Mouse (Mus musculus): Measurements from ENCODE around the gene Ccdc97. TPM values are rescaled to one million over a fixed set of nuclear protein-coding genes. Genes with fewer than 3 reads are reported as not detected.

Gene Ccdc97
- polyA plus RNA-seq, 1 experiment from 2014 or later: 6.8 TPM

DNA sequence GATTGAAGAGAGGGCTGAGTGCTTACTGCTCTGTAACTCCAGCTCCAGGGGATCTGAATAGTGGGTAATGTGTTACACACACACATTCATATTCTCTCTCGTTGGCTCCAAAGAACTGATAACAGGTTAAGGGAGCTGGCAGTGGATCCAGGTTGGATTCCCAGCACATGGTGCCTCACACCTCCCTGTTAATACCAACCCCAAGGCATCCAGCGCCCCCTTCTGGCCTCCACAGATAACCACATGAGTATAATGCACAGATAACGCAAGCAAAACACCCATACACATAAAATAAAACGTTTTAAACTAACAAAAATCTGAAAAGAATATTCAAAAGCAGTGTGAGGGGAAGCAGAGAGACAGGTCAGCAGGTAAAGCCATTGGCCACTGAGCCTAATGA lies 46.4 kb downstream of the Ccdc97 start:
- no peak overlapping the region for H3K4me3 ChIP-seq (ENCODE audit: low read depth, low read length)
- H3K27me3 ChIP-seq (ENCODE audit: insufficient read depth, low read length): peaks cover 9% of the 10 kb centered on the region
- H3K9ac ChIP-seq (replicated peaks): no peak overlapping the region
- H3K4me2 ChIP-seq (ENCODE audit: low read depth, low read length): no peak overlapping the region
- peaks cover 7% of the 10 kb centered on the region; the same call in 1 of the 2 replicates for H3K4me1 ChIP-seq (ENCODE audit: insufficient read depth)
- no peaks in the 10 kb centered on the region for H3K9me3 ChIP-seq (ENCODE audit: low read length)
- DNase-seq (no peak), ATAC-seq (no peak)
- WGBS (ENCODE audit: insufficient replicate concordance): 52% methylated on average over 4 of the region's 4 CpGs
- no peak overlapping the region for H3K27ac ChIP-seq (ENCODE audit: low read depth)
- H3K36me3 ChIP-seq (replicated peaks; ENCODE audit: insufficient read depth, low read length): peaks cover 11% of the 10 kb centered on the region
- TF ChIP-seq CTCF (IDR thresholded peaks at IDR 0.05; ENCODE audit: low read depth) (peak; percentile 51), EP300 (IDR thresholded peaks at IDR 0.05; ENCODE audit: low read depth) (no peak)

GRCm38 (mm10) chr7:25671686-25672085 lies 47.2 kb downstream of the Ccdc97 start:
- TF ChIP-seq EP300 (IDR thresholded peaks at IDR 0.05; ENCODE audit: low read depth): no peak
- no peak for TF ChIP-seq CTCF (IDR thresholded peaks at IDR 0.05; ENCODE audit: low read depth)
- no peak overlapping the region for H3K9ac ChIP-seq (replicated peaks)
- H3K4me1 ChIP-seq (ENCODE audit: insufficient read depth): peaks cover 7% of the 10 kb centered on the region; the same call in 1 of the 2 replicates
- 74% methylated on average over 2 of the region's 2 CpGs for WGBS (ENCODE audit: insufficient replicate concordance)
- H3K27ac ChIP-seq (ENCODE audit: low read depth): no peak overlapping the region
- H3K36me3 ChIP-seq (replicated peaks; ENCODE audit: insufficient read depth, low read length): peaks cover 16% of the 10 kb centered on the region
- DNase-seq: no peak
- peaks cover 9% of the 10 kb centered on the region for H3K27me3 ChIP-seq (ENCODE audit: insufficient read depth, low read length)
- H3K4me2 ChIP-seq (ENCODE audit: low read depth, low read length): no peak overlapping the region
- no peaks in the 10 kb centered on the region for H3K9me3 ChIP-seq (ENCODE audit: low read length)
- no peak for ATAC-seq
- no peak overlapping the region for H3K4me3 ChIP-seq (ENCODE audit: low read depth, low read length)

DNA sequence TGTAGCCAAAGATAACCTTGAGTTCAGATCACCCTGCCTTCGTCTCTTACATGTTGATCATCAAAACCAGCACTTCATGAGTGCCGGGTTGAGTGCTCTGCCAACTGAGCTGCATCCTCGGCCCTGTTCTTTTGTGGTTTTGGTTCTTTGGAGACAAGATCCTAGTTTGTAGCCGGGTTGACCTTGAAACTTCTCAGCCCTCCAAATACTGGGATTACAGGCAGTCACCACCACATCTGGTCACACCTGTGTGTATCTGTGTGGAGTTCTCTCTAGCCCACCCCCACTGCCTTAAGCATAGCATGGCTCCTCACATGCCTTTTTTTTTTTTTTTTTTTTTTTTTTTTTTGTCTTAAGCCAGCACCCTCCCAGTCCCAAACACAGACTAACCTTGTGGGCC lies 48.8 kb downstream of the Ccdc97 start:
- H3K9me3 ChIP-seq (ENCODE audit: low read length): no peaks in the 10 kb centered on the region
- TF ChIP-seq EP300 (IDR thresholded peaks at IDR 0.05; ENCODE audit: low read depth) (no peak), CTCF (IDR thresholded peaks at IDR 0.05; ENCODE audit: low read depth) (no peak)
- H3K27me3 ChIP-seq (ENCODE audit: insufficient read depth, low read length): peaks cover 3% of the 10 kb centered on the region; the same call in 1 of the 2 replicates
- no peak for ATAC-seq
- H3K4me3 ChIP-seq (ENCODE audit: low read depth, low read length): no peak overlapping the region
- no peak overlapping the region for H3K9ac ChIP-seq (replicated peaks)
- WGBS (ENCODE audit: insufficient replicate concordance): 81% methylated on average over 4 of the region's 4 CpGs
- peaks cover 27% of the 10 kb centered on the region for H3K36me3 ChIP-seq (replicated peaks; ENCODE audit: insufficient read depth, low read length)
- no peak overlapping the region for H3K4me2 ChIP-seq (ENCODE audit: low read depth, low read length)
- no peak for DNase-seq
- H3K4me1 ChIP-seq (ENCODE audit: insufficient read depth): peaks cover 6% of the 10 kb centered on the region; the same call in 1 of the 2 replicates
- H3K27ac ChIP-seq (ENCODE audit: low read depth): no peak overlapping the region

DNA sequence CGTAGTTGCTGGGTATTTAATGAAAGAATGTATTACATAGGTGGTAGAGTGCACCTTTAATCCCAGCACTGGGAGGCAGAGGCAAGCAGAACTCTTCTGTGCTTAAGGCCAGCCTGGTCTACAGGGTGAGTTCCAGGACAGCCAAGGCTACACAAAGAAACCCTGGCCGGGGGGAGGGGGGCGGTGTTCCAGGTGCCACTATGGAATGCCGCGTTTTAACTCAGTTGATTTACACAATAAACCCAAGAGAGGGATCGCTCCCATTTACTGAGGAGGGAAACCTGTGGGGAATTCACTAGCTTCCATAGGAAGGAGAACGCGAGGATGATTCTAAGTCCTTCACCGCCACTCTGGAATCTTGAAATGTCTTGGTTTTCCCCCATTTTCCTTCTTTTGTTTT lies 49.3 kb downstream of the Ccdc97 start:
- H3K36me3 ChIP-seq (replicated peaks; ENCODE audit: insufficient read depth, low read length): peaks cover 31% of the 10 kb centered on the region
- 82% methylated on average over 9 of the region's 9 CpGs for WGBS (ENCODE audit: insufficient replicate concordance)
- no peak for ATAC-seq

DNA sequence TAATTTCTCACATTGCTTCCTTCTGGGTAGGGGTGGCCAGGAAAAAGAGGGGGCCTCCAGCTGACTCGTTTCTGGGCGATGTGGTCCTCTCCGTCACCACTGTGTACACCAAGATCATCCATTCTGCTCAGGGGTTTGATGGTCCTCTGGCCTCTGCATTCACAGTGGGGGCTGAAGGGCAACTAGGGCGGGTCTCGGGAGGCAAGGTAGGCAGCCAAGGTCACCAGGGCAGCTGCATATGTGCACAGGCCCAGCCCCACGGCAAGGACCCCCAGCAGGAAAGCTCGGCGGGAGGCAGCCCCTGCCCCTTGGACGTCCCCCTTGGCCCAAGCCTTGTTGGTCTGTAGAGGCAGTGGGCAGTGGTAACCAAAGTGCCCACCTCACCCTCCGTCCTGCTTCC lies 49.7 kb downstream of the Ccdc97 start:
- H3K27ac ChIP-seq (ENCODE audit: low read depth): no peak overlapping the region
- no peak for ATAC-seq
- no peaks in the 10 kb centered on the region for H3K4me1 ChIP-seq (ENCODE audit: insufficient read depth)
- TF ChIP-seq CTCF (IDR thresholded peaks at IDR 0.05; ENCODE audit: low read depth): no peak
- no peak for TF ChIP-seq EP300 (IDR thresholded peaks at IDR 0.05; ENCODE audit: low read depth)
- no peaks in the 10 kb centered on the region for H3K9me3 ChIP-seq (ENCODE audit: low read length)
- no peak overlapping the region for H3K9ac ChIP-seq (replicated peaks)
- H3K4me3 ChIP-seq (ENCODE audit: low read depth, low read length): no peak overlapping the region
- H3K36me3 ChIP-seq (replicated peaks; ENCODE audit: insufficient read depth, low read length): peaks cover 35% of the 10 kb centered on the region
- 81% methylated on average over 10 of the region's 10 CpGs for WGBS (ENCODE audit: insufficient replicate concordance)
- H3K4me2 ChIP-seq (ENCODE audit: low read depth, low read length): no peak overlapping the region
- DNase-seq: no peak
- no peaks in the 10 kb centered on the region; the same call in 1 of the 2 replicates for H3K27me3 ChIP-seq (ENCODE audit: insufficient read depth, low read length)

More for the DNA sequence above, 49.3 kb downstream of the Ccdc97 start:
- no peak overlapping the region for H3K27ac ChIP-seq (ENCODE audit: low read depth)
- TF ChIP-seq CTCF (IDR thresholded peaks at IDR 0.05; ENCODE audit: low read depth) (no peak), EP300 (IDR thresholded peaks at IDR 0.05; ENCODE audit: low read depth) (no peak)
- peaks cover 1% of the 10 kb centered on the region; the same call in 1 of the 2 replicates for H3K4me1 ChIP-seq (ENCODE audit: insufficient read depth)
- H3K27me3 ChIP-seq (ENCODE audit: insufficient read depth, low read length): no peaks in the 10 kb centered on the region; the same call in 1 of the 2 replicates
- no peak overlapping the region for H3K4me2 ChIP-seq (ENCODE audit: low read depth, low read length)
- no peaks in the 10 kb centered on the region for H3K9me3 ChIP-seq (ENCODE audit: low read length)
- no peak for DNase-seq
- H3K9ac ChIP-seq (replicated peaks): no peak overlapping the region
- no peak overlapping the region for H3K4me3 ChIP-seq (ENCODE audit: low read depth, low read length)

GRCm38 (mm10) chr7:25666381-25666780 lies 52.5 kb downstream of the Ccdc97 start:
- no peak overlapping the region for H3K4me3 ChIP-seq (ENCODE audit: low read depth, low read length)
- no peaks in the 10 kb centered on the region for H3K9me3 ChIP-seq (ENCODE audit: low read length)
- no peaks in the 10 kb centered on the region for H3K27me3 ChIP-seq (ENCODE audit: insufficient read depth, low read length)
- H3K36me3 ChIP-seq (replicated peaks; ENCODE audit: insufficient read depth, low read length): peaks cover 40% of the 10 kb centered on the region
- TF ChIP-seq EP300 (IDR thresholded peaks at IDR 0.05; ENCODE audit: low read depth) (no peak), CTCF (IDR thresholded peaks at IDR 0.05; ENCODE audit: low read depth) (no peak)
- no peak for ATAC-seq
- no peak overlapping the region for H3K4me2 ChIP-seq (ENCODE audit: low read depth, low read length)
- no peak for DNase-seq
- 87% methylated on average over 8 of the region's 8 CpGs for WGBS (ENCODE audit: insufficient replicate concordance)
- no peaks in the 10 kb centered on the region for H3K4me1 ChIP-seq (ENCODE audit: insufficient read depth)
- no peak overlapping the region for H3K27ac ChIP-seq (ENCODE audit: low read depth)
- no peak overlapping the region for H3K9ac ChIP-seq (replicated peaks)

Other genes starting within 250 kb of the Ccdc97 start
- 24.3 and 27.3 TPM in 2 replicates for gene Ceacam1, start 241.5 kb downstream of the Ccdc97 start, polyA plus RNA-seq (2015; fragmentation: Nextera tagmentation; extraction: Ambion mirVana)
- gene Ceacam2, start 179.2 kb downstream of the Ccdc97 start, polyA plus RNA-seq (2015; fragmentation: Nextera tagmentation; extraction: Ambion mirVana): 0.08 TPM in 1 of 2 replicates, not detected in the other
- 0.20 TPM in 1 of 2 replicates, not detected in the other for gene Erich4, start 103.2 kb downstream of the Ccdc97 start, polyA plus RNA-seq (2015; fragmentation: Nextera tagmentation; extraction: Ambion mirVana)
- gene Dmac2, start 99.7 kb downstream of the Ccdc97 start, polyA plus RNA-seq (2015; fragmentation: Nextera tagmentation; extraction: Ambion mirVana): 12.2 and 13.7 TPM in 2 replicates
- 3.7 and 4.1 TPM in 2 replicates for gene B3gnt8, start 92.4 kb downstream of the Ccdc97 start, polyA plus RNA-seq (2015; fragmentation: Nextera tagmentation; extraction: Ambion mirVana)
- gene Bckdha, start 60.1 kb downstream of the Ccdc97 start, polyA plus RNA-seq (2015; fragmentation: Nextera tagmentation; extraction: Ambion mirVana): 106 and 123 TPM in 2 replicates
- gene Exosc5, start 59.9 kb downstream of the Ccdc97 start, polyA plus RNA-seq (2015; fragmentation: Nextera tagmentation; extraction: Ambion mirVana): 44.5 and 49.2 TPM in 2 replicates
- 0.58 and 0.76 TPM in 2 replicates for gene Tmem91, start 43.9 kb downstream of the Ccdc97 start, polyA plus RNA-seq (2015; fragmentation: Nextera tagmentation; extraction: Ambion mirVana)
- 15.0 and 16.0 TPM in 2 replicates for gene B9d2, start 38.3 kb downstream of the Ccdc97 start, polyA plus RNA-seq (2015; fragmentation: Nextera tagmentation; extraction: Ambion mirVana)
- gene Tgfb1, start 32.1 kb downstream of the Ccdc97 start, polyA plus RNA-seq (2015; fragmentation: Nextera tagmentation; extraction: Ambion mirVana): 5.1 and 6.1 TPM in 2 replicates
- 21.4 and 22.6 TPM in 2 replicates for gene Hnrnpul1, start 35.7 kb upstream of the Ccdc97 start, polyA plus RNA-seq (2015; fragmentation: Nextera tagmentation; extraction: Ambion mirVana)
- 26.6 and 27.4 TPM in 2 replicates for gene Axl, start 69.6 kb upstream of the Ccdc97 start, polyA plus RNA-seq (2015; fragmentation: Nextera tagmentation; extraction: Ambion mirVana)
- 0.65 and 0.92 TPM in 2 replicates for gene Cyp2s1, start 97.8 kb upstream of the Ccdc97 start, polyA plus RNA-seq (2015; fragmentation: Nextera tagmentation; extraction: Ambion mirVana)
- 3.4 and 5.8 TPM in 2 replicates for gene Cyp2b10, start 178.5 kb upstream of the Ccdc97 start, polyA plus RNA-seq (2015; fragmentation: Nextera tagmentation; extraction: Ambion mirVana)